Mouse (Mus musculus) E14TG2a.4 (cell line): ENCODE results near the gene Nfe2l1.

Experiments
- H3K27me3 ChIP-seq: 2 replicates; pipeline ENCODE4 v1.6.1; 2014; ENCODE audit warnings: low read length, control low read depth; ENCODE audit not compliant: insufficient read depth
- H3K36me3 ChIP-seq: 2 replicates; pipeline ENCODE4 v1.6.1; 2014; ENCODE audit warnings: low read length, control low read depth; ENCODE audit not compliant: insufficient read depth
- H3K4me1 ChIP-seq: replicated peaks from 2 replicates; pipeline ENCODE4 v1.6.1; 2014; ENCODE audit warnings: low read depth, low read length, control low read depth
- H3K4me3 ChIP-seq: replicated peaks from 2 replicates; pipeline ENCODE4 v1.5.1; 2014; ENCODE audit warnings: mild to moderate bottlenecking, low read length
- H3K9me3 ChIP-seq: 2 replicates; pipeline ENCODE4 v1.6.1; 2014; ENCODE audit warnings: low read length, control low read depth
- CTCF ChIP-seq: conservative IDR thresholded peaks from 2 replicates; pipeline ENCODE4 v1.5.1; 2014; ENCODE audit warnings: low read length
- NANOG ChIP-seq: IDR thresholded peaks from 2 replicates; pipeline ENCODE4 v1.6.1; 2014; ENCODE audit warnings: borderline replicate concordance, low read length, mixed read lengths
- POU5F1 ChIP-seq: IDR thresholded peaks from 2 replicates; pipeline ENCODE4 v1.6.1; 2014; ENCODE audit warnings: low read length, borderline replicate concordance

Nfe2l1 gene

GRCm38 (mm10) chr11:96872441-96873379 is 42.9 kb upstream of the Nfe2l1 start:
- Histone ChIP-seq H3K4me3 (peak overlapping the region; percentile 61), H3K9me3 (no peaks in the 10 kb centered on the region), H3K27me3 (peaks cover 47% of the 10 kb centered on the region), H3K36me3 (no peaks in the 10 kb centered on the region), H3K4me1 (peaks cover 50% of the 10 kb centered on the region)
- TF ChIP-seq NANOG (no peak), CTCF (no peak), POU5F1 (no peak)

GRCm38 (mm10) chr11:96867149-96867548 is 37.4 kb upstream of the Nfe2l1 start:
- Histone ChIP-seq H3K9me3 (no peaks in the 10 kb centered on the region), H3K36me3 (no peaks in the 10 kb centered on the region), H3K4me1 (peaks cover 35% of the 10 kb centered on the region), H3K4me3 (peak overlapping the region; percentile 33), H3K27me3 (peaks cover 22% of the 10 kb centered on the region)
- TF ChIP-seq POU5F1 (no peak), NANOG (no peak), CTCF (peak; percentile 88)

GRCm38 (mm10) chr11:96863206-96863995 is 33.6 kb upstream of the Nfe2l1 start:
- H3K4me1 ChIP-seq, result peaks cover 41% of the 10 kb centered on the region
- 0 out of 2 replicates have a peak overlapping the region, but pooled peaks have one; percentile 17 for H3K4me3 ChIP-seq
- TF ChIP-seq NANOG, result no peak
- no peak for TF ChIP-seq CTCF
- TF ChIP-seq POU5F1, result no peak
- no peaks in the 10 kb centered on the region for H3K36me3 ChIP-seq
- H3K27me3 ChIP-seq, result peaks cover 23% of the 10 kb centered on the region
- H3K9me3 ChIP-seq, result no peaks in the 10 kb centered on the region

- Histone ChIP-seq H3K27me3 (peaks cover 23% of the 10 kb centered on the region), H3K9me3 (no peaks in the 10 kb centered on the region), H3K4me3 (no peak overlapping the region), H3K36me3 (no peaks in the 10 kb centered on the region), H3K4me1 (peaks cover 43% of the 10 kb centered on the region)
- TF ChIP-seq NANOG (no peak), CTCF (no peak), POU5F1 (no peak)
These were observed 32.8 kb upstream of the Nfe2l1 start for GRCm38 (mm10) chr11:96862534-96862933.

GRCm38 (mm10) chr11:96861878-96862289 is 32.1 kb upstream of the Nfe2l1 start:
- peak overlapping the region; percentile 79 for H3K4me3 ChIP-seq
- H3K9me3 ChIP-seq, result no peaks in the 10 kb centered on the region
- no peaks in the 10 kb centered on the region for H3K36me3 ChIP-seq
- peaks cover 45% of the 10 kb centered on the region for H3K4me1 ChIP-seq
- TF ChIP-seq NANOG, result no peak
- no peak for TF ChIP-seq POU5F1
- peak; percentile 73 for TF ChIP-seq CTCF
- H3K27me3 ChIP-seq, result peaks cover 23% of the 10 kb centered on the region

GRCm38 (mm10) chr11:96861446-96861845 is 31.7 kb upstream of the Nfe2l1 start:
- peak overlapping the region; percentile 79 for H3K4me3 ChIP-seq
- TF ChIP-seq NANOG (no peak), CTCF (no peak), POU5F1 (no peak)
- no peaks in the 10 kb centered on the region for H3K36me3 ChIP-seq

GRCm38 (mm10) chr11:96860564-96860963 is 30.8 kb upstream of the Nfe2l1 start:
- peaks cover 19% of the 10 kb centered on the region for H3K27me3 ChIP-seq
- H3K9me3 ChIP-seq, result no peaks in the 10 kb centered on the region
- peaks cover 42% of the 10 kb centered on the region for H3K4me1 ChIP-seq
- H3K4me3 ChIP-seq, result no peak overlapping the region
- TF ChIP-seq CTCF (peak; percentile 76), NANOG (no peak)
- no peaks in the 10 kb centered on the region for H3K36me3 ChIP-seq

More at GRCm38 (mm10) chr11:96861446-96861845, 31.7 kb upstream of the Nfe2l1 start:
- Histone ChIP-seq H3K9me3 (no peaks in the 10 kb centered on the region), H3K4me1 (peaks cover 42% of the 10 kb centered on the region), H3K27me3 (peaks cover 20% of the 10 kb centered on the region)

GRCm38 (mm10) chr11:96859635-96860034 is 29.9 kb upstream of the Nfe2l1 start:
- no peak overlapping the region for H3K4me3 ChIP-seq
- H3K27me3 ChIP-seq, result peaks cover 19% of the 10 kb centered on the region
- peaks cover 42% of the 10 kb centered on the region for H3K4me1 ChIP-seq
- TF ChIP-seq POU5F1 (no peak), CTCF (no peak), NANOG (no peak)
- no peaks in the 10 kb centered on the region for H3K9me3 ChIP-seq
- H3K36me3 ChIP-seq, result no peaks in the 10 kb centered on the region
